Mouse (Mus musculus) brown adipose tissue, adult 24 weeks (tissue): ENCODE results near the gene Olfr96. TPM values are rescaled to one million over a fixed set of nuclear protein-coding genes. Genes with fewer than 3 reads are reported as not detected.

Experiments
- H3K27ac ChIP-seq: fragments of 200-500 bp; replicated peaks from 2 replicates; pipeline ENCODE4 v1.5.1; 2012; ENCODE audit warnings: low read depth, mild to moderate bottlenecking, low read length
- H3K4me1 ChIP-seq: fragments of 200-500 bp; 2 replicates; pipeline ENCODE4 v1.6.1; 2012; ENCODE audit warnings: low read length, mixed read lengths; ENCODE audit not compliant: control insufficient read depth, insufficient read depth, insufficient read length
- H3K4me3 ChIP-seq: fragments of 200-500 bp; 2 replicates; pipeline ENCODE4 v1.5.1; 2012; ENCODE audit warnings: low read depth, mild to moderate bottlenecking, low read length, moderate library complexity; ENCODE audit not compliant: insufficient read depth
- polyA plus RNA-seq: library from polyadenylated mRNA; stranded (reverse); fragments of >200 nt; gene quantifications from 2 replicates; pipeline ENCODE4 v1.2.4, GENCODE M21; 2012; ENCODE audit not compliant: missing spikeins, insufficient read depth, insufficient read length

Gene Olfr96
- not detected in 2 replicates for polyA plus RNA-seq

DNA sequence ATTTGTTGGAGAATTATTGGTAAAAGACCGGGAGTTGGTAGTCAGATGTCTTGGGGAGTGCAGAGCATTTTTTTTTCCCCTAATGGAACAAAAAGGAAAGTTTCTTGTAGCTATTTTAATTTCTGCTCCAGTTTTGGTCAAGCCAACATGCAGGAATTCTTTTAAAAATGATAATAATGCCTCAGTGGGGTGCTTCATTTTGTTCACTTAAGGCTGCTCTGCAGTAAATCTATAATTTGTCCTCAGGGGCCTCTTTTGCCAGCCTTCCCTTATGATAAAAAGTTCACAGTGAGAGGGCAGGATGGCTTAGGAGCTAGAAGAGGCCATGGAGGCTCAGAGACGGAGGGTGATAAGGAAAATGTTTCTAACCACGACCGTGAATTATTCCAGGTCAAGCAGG is at the start of gene Olfr96:
TSS of gene Olfr96 (plus strand) at position 301 of the 400 bp plus-strand sequence.
- no peak within 1 kb of the TSS for H3K27ac ChIP-seq
- H3K4me1 ChIP-seq = no peaks in the 10 kb centered on the region
- no peak within 1 kb of the TSS for H3K4me3 ChIP-seq

- H3K4me3 ChIP-seq = no peak overlapping the region
- peak overlapping the region; percentile 48 for H3K27ac ChIP-seq
- no peaks in the 10 kb centered on the region for H3K4me1 ChIP-seq
Observed at GRCm38 (mm10) chr17:37185474-37185873, 34.5 kb upstream of the Olfr96 start.

DNA sequence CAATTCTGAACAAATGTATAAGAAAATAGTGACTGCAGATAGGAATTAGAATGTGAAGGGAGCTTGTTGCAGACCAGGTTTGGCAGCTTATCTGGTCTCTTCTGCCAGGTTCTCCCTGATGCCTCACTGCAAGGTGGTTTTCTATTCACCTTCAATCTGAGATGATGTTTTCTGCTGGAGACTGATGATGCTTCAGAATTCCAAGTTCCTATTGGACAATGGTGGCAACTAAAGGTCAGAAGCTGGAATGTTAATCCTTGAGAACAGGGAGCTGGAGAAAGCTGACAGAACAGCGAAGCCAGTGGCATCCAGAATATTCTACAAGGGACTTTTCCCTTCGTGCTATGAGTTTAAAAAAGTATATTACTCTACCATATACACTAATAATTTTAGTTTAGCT is 29.2 kb upstream of the Olfr96 start:
- Histone ChIP-seq H3K27ac (no peak overlapping the region), H3K4me3 (no peak overlapping the region), H3K4me1 (0 out of 2 replicates have a peak, but pooled peaks cover 2% of the 10 kb centered on the region)

- Histone ChIP-seq H3K4me1 (peaks cover 4% of the 10 kb centered on the region; the same call in 1 of the 2 replicates), H3K4me3 (no peak overlapping the region), H3K27ac (no peak overlapping the region)
Observed at GRCm38 (mm10) chr17:37193032-37193431, 26.9 kb upstream of the Olfr96 start.

DNA sequence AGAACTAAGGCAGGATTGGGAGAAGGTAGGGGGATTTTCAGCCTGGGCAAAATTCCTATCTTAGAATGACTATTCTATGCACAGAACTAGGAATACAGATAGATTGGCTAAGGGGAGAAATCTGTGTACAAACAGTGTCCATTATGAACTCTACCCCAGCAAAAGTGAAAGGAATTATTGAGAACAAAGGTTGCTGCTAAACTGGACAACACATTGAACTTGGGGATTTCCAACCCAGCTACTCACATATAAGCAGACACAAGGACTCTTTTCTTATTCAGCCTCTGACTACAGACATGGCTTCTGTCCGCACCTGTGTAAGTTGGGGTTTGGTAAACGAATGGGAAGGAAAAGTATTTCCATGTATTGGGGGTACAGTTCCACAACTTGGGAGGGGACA is 26.3 kb upstream of the Olfr96 start, which contains the start of gene Ubd:
TSS of gene Ubd (plus strand) at position 237 of the 400 bp plus-strand sequence.
- Histone ChIP-seq H3K4me3 (0 out of 2 replicates have a peak within 1 kb of the TSS, but pooled peaks have one; percentile 17), H3K27ac (peak within 1 kb of the TSS; percentile 68; the same call in 1 of the 2 replicates), H3K4me1 (peaks cover 4% of the 10 kb centered on the region; the same call in 1 of the 2 replicates)

GRCm38 (mm10) chr17:37194782-37195181 is 25.2 kb upstream of the Olfr96 start:
- H3K27ac ChIP-seq = no peak overlapping the region
- no peak overlapping the region for H3K4me3 ChIP-seq
- H3K4me1 ChIP-seq = peaks cover 4% of the 10 kb centered on the region; the same call in 1 of the 2 replicates

DNA sequence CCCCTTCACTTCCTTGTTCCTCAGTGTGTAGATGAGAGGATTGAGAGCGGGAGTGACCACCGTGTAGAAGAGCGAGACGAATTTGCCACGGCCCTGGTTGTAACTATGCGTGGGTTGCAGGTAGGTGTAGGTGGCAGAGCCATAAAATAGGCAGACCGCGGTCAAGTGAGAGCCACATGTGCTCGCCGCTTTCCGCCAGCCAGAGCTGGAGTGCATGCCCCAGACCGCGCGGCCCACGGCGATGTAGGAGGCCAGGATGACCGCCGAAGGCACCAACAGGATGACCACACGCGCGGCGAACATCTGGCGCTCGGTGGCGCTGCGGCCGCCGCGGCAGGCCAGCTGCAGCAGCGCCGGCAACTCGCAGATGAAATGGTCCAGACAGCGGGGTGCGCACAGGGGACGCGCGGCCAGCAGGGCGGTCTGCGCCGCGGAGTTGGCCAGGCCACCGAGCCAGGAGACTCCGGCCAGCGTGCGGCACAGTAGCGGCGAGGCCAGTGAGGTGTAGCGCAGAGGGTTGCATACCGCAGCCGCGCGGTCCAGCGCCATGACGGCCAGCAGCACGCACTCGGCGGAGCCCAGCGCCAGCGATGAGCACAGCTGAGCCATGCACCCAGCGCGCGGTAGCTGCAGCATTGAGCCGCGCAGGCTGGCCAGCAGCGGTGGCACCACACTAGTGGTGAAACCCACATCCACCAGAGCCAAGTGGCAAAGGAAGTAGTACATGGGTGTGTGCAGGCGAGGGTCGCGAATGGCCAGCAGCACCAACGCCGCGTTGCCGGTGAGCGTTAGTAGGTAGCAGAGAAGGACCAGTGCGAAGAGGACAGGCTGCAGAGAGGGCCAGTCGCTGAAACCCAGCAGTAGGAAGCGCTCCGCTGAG is 22.9 kb upstream of the Olfr96 start:
- peak overlapping the region; percentile 54 for H3K4me3 ChIP-seq
- peaks cover 4% of the 10 kb centered on the region; the same call in 1 of the 2 replicates for H3K4me1 ChIP-seq
- no peak overlapping the region for H3K27ac ChIP-seq

DNA sequence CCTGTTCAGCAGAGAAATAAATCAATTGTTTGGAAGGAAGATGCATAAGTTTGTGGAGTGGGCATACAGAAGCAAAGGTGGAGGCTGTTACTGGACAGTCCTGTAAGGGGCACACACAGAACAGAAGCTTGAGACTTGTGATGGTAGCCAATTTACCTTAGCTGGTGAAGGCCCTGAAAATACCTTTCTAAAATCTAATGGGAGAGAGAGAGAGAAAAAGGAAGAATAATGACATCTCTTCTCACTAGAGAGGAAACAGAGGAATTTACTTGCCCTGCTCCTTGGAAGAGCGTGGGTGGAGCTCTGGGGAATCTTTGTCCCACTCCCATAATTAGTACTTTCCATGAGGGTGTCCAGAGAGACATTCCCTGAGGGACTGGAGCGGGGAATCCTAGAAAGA is 19.1 kb upstream of the Olfr96 start, which contains the start of gene Olfr94:
TSS of gene Olfr94 (minus strand) at position 101 of the 400 bp plus-strand sequence.
- Histone ChIP-seq H3K4me1 (peaks cover 2% of the 10 kb centered on the region; the same call in 1 of the 2 replicates), H3K27ac (no peak within 1 kb of the TSS), H3K4me3 (no peak within 1 kb of the TSS)

DNA sequence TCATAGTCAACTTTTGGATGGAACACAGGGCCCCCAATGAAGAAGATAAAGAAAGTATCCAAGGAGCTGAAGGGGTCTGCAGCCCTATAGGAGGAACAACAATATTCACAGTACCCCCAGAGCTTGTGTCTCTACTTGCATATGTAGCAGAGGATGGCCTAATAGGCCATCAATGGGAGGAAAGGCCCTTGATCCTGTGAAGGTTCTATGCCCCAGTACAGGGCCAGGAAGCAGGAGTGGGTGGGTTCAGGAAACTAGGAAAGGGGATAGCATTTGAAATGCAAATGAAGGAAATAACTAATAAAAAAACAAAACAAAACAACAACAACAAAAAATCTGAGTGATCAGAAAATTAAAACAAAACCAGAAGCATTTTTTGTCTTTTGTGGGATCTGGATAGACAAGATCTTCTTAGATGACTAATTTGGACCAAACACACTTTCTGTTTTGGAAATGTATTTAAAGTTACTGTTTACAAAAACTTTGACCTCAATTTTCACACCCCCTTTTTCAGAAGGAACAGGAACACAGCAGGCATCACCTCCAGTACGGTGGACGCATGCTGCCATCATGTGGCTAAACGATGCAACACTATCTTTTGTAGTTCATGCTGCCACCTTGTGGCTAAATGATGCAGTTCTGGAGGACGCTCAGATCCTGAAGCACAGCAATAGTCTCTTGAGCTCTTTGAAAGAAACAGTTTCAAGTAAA is 16.6 kb upstream of the Olfr96 start:
- no peaks in the 10 kb centered on the region for H3K4me1 ChIP-seq
- no peak overlapping the region for H3K4me3 ChIP-seq
- H3K27ac ChIP-seq = no peak overlapping the region

GRCm38 (mm10) chr17:37203917-37204236 is 16.1 kb upstream of the Olfr96 start:
- H3K27ac ChIP-seq = no peak overlapping the region
- no peak overlapping the region for H3K4me3 ChIP-seq
- no peaks in the 10 kb centered on the region for H3K4me1 ChIP-seq

- Histone ChIP-seq H3K4me1 (no peaks in the 10 kb centered on the region), H3K27ac (no peak overlapping the region), H3K4me3 (no peak overlapping the region)
Observed at GRCm38 (mm10) chr17:37210884-37211768, 8.8 kb upstream of the Olfr96 start.

DNA sequence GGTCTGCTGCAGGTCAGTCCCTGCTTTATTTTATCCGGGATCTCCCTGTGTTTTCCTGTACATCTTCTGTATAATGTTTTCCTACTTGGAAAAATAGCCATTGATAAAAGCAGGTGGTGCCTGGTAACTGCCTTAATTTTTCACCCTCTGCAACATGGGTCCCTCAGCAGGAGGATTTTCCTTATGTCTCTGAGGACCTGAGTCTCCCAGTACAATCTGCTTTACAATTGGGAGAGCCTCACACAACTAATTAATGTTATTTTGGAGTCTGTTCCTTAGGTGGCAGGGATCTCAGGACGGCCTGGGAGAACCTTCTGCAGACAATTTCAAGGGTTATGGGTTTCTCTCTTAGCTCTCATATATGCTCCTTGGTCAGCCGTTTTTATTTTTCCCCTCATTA is 6.9 kb upstream of the Olfr96 start, which contains the start of gene Olfr95:
TSS of gene Olfr95 (minus strand) at position 101 of the 400 bp plus-strand sequence.
- Histone ChIP-seq H3K4me1 (no peaks in the 10 kb centered on the region), H3K4me3 (no peak within 1 kb of the TSS), H3K27ac (no peak within 1 kb of the TSS)

DNA sequence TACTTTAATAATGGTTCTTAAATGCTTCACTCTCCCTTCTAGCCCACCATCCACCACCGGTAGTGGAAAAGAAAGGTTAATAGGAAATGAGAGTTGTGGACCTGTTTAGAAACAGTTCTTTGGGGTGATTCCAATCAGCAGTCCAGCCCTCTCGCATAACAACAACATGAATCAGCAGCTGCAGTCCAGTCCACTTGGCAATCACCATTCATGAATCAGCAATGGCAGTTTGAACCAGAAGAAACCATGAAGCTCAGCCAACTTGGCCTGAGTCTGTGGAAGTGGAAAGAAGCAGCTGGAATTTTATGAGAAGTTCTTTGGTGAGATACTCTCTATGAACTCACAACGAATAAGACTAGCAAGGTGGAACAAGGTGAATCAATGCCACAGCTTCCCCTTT is 1.5 kb upstream of the Olfr96 start:
- Histone ChIP-seq H3K4me1 (no peaks in the 10 kb centered on the region), H3K27ac (no peak overlapping the region)

GRCm38 (mm10) chr17:37221879-37222278 is 1.9 kb downstream of the Olfr96 start:
- no peak overlapping the region for H3K4me3 ChIP-seq
- no peak overlapping the region for H3K27ac ChIP-seq
- H3K4me1 ChIP-seq = no peaks in the 10 kb centered on the region

More for the DNA sequence above, 1.5 kb upstream of the Olfr96 start:
- H3K4me3 ChIP-seq = no peak overlapping the region
